Mouse (Mus musculus) hindbrain, embryonic 11.5 days (tissue): ENCODE results near the gene Klf7. TPM values are rescaled to one million over a fixed set of nuclear protein-coding genes. Genes with fewer than 3 reads are reported as not detected.

Source experiments
- ATAC-seq: fragments of 200-750 bp; cut with Nextera tagmentation; 2 replicates; pipeline ENCODE4 v1.8.0; 2017; ENCODE audit warnings: mild to moderate bottlenecking, moderate TSS enrichment, moderate library complexity; ENCODE audit not compliant: low FRiP score
- DNase-seq: peaks from one replicate; pipeline ENCODE4 v3.0.0-alpha.2; 2015; ENCODE audit warnings: low spot score
- H3K27ac ChIP-seq: fragments of 300-500 bp; sonication (generic); 2 replicates; pipeline ENCODE4 v1.5.1; 2014; ENCODE audit warnings: mild to moderate bottlenecking, low read depth, low read length
- H3K27me3 ChIP-seq: fragments of 300-500 bp; sonication (generic); 2 replicates; pipeline ENCODE4 v1.6.1; 2014; ENCODE audit warnings: mild to moderate bottlenecking, low read length, moderate library complexity, mixed read lengths; ENCODE audit not compliant: control insufficient read depth, insufficient read depth
- H3K36me3 ChIP-seq: fragments of 300-500 bp; sonication (generic); 2 replicates; pipeline ENCODE4 v1.6.1; 2014; ENCODE audit warnings: mild to moderate bottlenecking, low read length, moderate library complexity, mixed read lengths; ENCODE audit not compliant: control insufficient read depth, insufficient read depth
- H3K4me1 ChIP-seq: fragments of 300-500 bp; sonication (generic); replicated peaks from 2 replicates; pipeline ENCODE4 v1.6.1; 2014; ENCODE audit warnings: low read length, mixed read lengths; ENCODE audit not compliant: control insufficient read depth, insufficient read depth
- H3K4me2 ChIP-seq: fragments of 300-500 bp; sonication (generic); replicated peaks from 2 replicates; pipeline ENCODE4 v1.6.1; 2014; ENCODE audit warnings: mild to moderate bottlenecking, low read depth, low read length
- H3K4me3 ChIP-seq: fragments of 300-500 bp; sonication (generic); 2 replicates; pipeline ENCODE4 v1.5.1; 2014; ENCODE audit warnings: low read depth, low read length
- H3K9ac ChIP-seq: fragments of 300-500 bp; sonication (generic); 2 replicates; pipeline ENCODE4 v1.6.1; 2014; ENCODE audit warnings: low read depth, low read length
- H3K9me3 ChIP-seq: fragments of 300-500 bp; sonication (generic); 2 replicates; pipeline ENCODE4 v1.6.1; 2016; ENCODE audit warnings: low read length; ENCODE audit not compliant: control insufficient read depth
- WGBS: fragments of 180-500 bp; shearing (Covaris S2); extraction: QIAGEN DNeasy Blood & Tissue Kit; methylation state at CpG from one replicate; pipeline ENCODE4 v1.1.7; 2014; 5-methylcytosine and 5-hydroxymethylcytosine counted together
- polyA plus RNA-seq: library from polyadenylated mRNA; unstranded; fragments of >200 nt; fragmentation: Nextera tagmentation; extraction: Ambion mirVana; gene quantifications from 2 replicates; pipeline ENCODE4 v1.2.1, GENCODE M21; 2014

The Klf7 gene
- polyA plus RNA-seq, 1 experiment from 2014 or later, result 33.6 TPM

DNA sequence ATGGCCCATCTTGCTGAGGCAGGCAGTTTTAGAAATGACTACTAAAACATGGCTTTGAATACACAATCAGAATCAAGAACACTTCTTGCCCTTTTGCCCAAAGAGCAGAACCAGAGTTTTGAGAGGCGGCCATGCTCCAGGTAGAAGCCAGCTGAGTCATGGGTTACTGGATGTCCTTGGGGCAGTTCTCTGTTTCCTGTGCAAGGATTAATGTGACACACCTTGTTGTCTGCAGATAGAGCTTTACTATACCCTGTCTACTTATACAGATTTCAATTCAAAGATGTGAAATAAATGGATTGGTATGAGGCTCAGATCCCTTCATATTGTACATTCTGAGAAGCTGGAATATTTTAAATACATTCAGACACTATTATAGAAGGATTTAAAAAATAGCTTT is 40.3 kb downstream of the Klf7 start:
- Histone ChIP-seq H3K4me2 (no peak overlapping the region), H3K9me3 (no peaks in the 10 kb centered on the region), H3K4me1 (peaks cover 2% of the 10 kb centered on the region; the same call in 1 of the 2 replicates), H3K9ac (no peak overlapping the region), H3K36me3 (no peaks in the 10 kb centered on the region), H3K27me3 (no peaks in the 10 kb centered on the region), H3K4me3 (no peak overlapping the region), H3K27ac (no peak overlapping the region)
- DNase-seq (no peak), ATAC-seq (no peak)
- WGBS, result 94% methylated on average over 1 of the region's 1 CpGs

DNA sequence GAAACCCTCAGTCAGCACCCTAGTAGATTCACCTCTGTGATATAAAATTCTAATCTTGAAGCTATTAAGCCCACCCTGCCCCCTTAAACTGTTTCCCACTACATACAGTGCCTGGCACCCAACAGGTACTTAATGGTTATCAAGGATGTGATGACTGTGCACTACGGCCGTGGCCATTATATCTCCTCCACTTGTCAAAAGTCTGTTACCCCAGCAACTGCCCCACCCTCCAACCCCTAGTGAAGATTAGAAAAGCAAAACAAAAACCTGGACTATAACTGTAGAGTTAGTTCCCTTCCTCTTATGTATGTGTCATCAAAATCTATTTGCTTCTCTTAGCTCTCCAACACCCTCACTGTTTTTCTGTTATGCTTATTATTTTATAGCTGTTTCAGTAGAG is 40.9 kb downstream of the Klf7 start:
- ATAC-seq, result no peak

DNA sequence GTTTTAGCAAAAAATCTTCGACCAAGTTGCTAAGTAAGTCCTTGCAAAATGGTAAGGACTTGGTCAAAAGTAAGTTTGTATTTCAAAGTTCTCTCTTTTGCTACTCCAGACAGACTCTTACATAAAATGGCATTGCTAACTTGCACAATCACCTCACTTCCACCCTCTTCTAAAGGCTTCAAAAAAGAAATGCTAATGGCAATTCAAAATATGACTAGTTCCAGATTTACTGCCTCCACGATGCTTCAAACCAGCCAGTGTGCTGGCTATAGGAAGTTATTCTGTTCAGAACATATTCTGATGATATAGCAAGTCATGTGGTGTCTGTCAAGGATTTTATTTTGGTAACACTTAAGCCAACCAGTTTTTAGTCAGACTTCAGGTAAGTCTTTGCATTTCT is 41.8 kb downstream of the Klf7 start:
- ATAC-seq (no peak), DNase-seq (no peak)
- Histone ChIP-seq H3K9ac (no peak overlapping the region), H3K27ac (no peak overlapping the region), H3K4me1 (peaks cover 2% of the 10 kb centered on the region; the same call in 1 of the 2 replicates), H3K36me3 (no peaks in the 10 kb centered on the region), H3K9me3 (no peaks in the 10 kb centered on the region), H3K4me2 (no peak overlapping the region), H3K27me3 (no peaks in the 10 kb centered on the region), H3K4me3 (no peak overlapping the region)
- 89% methylated on average over 2 of the region's 2 CpGs for WGBS

More for the DNA sequence above, 40.9 kb downstream of the Klf7 start:
- no peak overlapping the region for H3K27ac ChIP-seq
- H3K9me3 ChIP-seq, result no peaks in the 10 kb centered on the region
- WGBS, result 74% methylated on average over 2 of the region's 2 CpGs
- H3K36me3 ChIP-seq, result no peaks in the 10 kb centered on the region
- no peak overlapping the region for H3K9ac ChIP-seq
- DNase-seq, result no peak
- H3K27me3 ChIP-seq, result no peaks in the 10 kb centered on the region
- H3K4me1 ChIP-seq, result peaks cover 2% of the 10 kb centered on the region; the same call in 1 of the 2 replicates
- H3K4me3 ChIP-seq, result no peak overlapping the region
- no peak overlapping the region for H3K4me2 ChIP-seq

DNA sequence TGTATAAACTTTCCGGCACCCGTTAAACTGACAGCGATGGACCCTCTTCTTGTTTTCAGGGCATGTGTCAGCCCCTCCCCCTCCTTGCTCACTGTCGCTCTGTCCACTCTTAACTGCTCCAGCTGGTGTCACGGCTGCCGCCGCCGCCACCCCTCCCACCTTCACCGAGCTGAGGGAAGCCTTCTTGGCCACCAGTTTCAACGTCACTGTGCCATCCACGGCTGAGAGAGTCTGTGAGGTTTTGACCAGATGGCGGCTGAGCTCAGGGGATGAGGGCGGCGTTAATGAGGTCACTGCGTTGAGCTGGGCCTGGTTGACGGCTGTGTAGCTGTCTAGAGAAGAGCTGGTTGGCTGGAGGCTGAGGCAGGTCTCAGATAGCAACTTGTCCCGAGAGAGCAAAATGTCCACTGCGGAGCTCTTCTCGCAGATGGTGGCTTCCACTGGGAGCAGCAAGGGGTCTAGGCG is 43.3 kb downstream of the Klf7 start:
- WGBS, result 79% methylated on average over 20 of the region's 20 CpGs
- H3K27ac ChIP-seq, result no peak overlapping the region

DNA sequence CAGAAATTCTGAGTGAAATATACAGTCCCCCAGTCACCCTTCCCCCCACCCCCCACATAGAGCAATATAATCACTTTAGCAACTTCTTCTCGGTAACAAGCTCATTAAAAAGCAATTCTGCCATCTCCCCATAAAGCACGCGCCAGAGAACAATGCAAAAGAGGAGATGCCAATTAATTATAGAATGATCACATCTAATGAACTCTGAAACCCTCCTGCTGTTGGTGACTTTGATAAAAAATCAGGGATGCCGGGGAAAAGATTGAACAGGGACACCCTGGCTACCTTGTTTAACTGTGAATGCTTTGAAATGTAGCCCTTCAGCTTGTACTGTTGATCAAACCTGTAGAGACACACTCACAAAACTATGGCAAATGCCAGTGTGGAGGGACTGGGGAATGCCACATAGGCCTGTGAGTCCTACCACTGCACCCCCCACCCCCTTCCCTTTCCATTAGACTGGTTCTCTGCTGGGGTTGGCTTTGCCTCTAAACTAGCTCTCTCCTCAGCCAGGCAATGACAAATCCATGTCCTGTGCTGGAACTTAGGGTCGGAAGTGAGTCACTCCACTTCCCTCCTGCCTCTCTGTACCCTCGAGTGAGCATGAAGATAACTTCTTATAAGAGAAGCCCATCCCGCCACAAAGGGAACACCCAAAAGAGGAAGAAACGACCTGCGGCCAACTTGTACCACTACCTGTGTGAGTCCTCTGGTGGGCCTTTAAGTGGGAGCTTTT is 43.9 kb downstream of the Klf7 start:
- WGBS, result 77% methylated on average over 9 of the region's 9 CpGs

More for the DNA sequence above, 43.3 kb downstream of the Klf7 start:
- H3K36me3 ChIP-seq, result no peaks in the 10 kb centered on the region
- peaks cover 2% of the 10 kb centered on the region; the same call in 1 of the 2 replicates for H3K4me1 ChIP-seq
- H3K27me3 ChIP-seq, result no peaks in the 10 kb centered on the region
- peak; percentile 35 for DNase-seq
- H3K9ac ChIP-seq, result no peak overlapping the region
- H3K9me3 ChIP-seq, result no peaks in the 10 kb centered on the region
- no peak overlapping the region for H3K4me3 ChIP-seq
- ATAC-seq, result peak; percentile 45; the same call in 1 of the 2 replicates
- H3K4me2 ChIP-seq, result no peak overlapping the region

DNA sequence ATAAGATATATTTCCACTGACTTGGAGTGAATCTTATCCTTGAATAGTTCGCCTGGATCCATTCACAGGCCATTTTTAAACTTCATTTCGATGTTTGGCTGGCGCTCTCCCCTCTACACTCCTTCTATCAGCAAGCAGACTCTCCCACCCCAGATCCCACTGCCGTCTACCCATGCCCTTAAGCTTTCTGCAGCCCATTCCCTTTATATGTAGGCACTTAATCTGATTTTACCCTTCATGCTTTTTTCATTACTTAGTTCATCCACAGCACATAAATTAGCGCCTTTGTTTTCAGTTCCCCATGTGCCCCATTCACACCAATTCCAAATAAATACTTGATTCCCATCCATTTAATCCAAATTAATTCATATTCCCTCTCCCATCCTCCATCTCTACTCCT is 48.0 kb downstream of the Klf7 start:
- ATAC-seq (no peak), DNase-seq (no peak)

More for the DNA sequence above, 43.9 kb downstream of the Klf7 start:
- H3K27ac ChIP-seq, result no peak overlapping the region; the same call in 1 of the 2 replicates
- peaks cover 2% of the 10 kb centered on the region; the same call in 1 of the 2 replicates for H3K4me1 ChIP-seq
- H3K4me2 ChIP-seq, result no peak overlapping the region
- ATAC-seq (no peak), DNase-seq (no peak)
- no peak overlapping the region for H3K4me3 ChIP-seq
- H3K27me3 ChIP-seq, result no peaks in the 10 kb centered on the region
- H3K36me3 ChIP-seq, result no peaks in the 10 kb centered on the region
- H3K9me3 ChIP-seq, result no peaks in the 10 kb centered on the region
- H3K9ac ChIP-seq, result no peak overlapping the region

GRCm38 (mm10) chr1:64070947-64071346 is 51.1 kb downstream of the Klf7 start:
- Histone ChIP-seq H3K4me3 (no peak overlapping the region), H3K4me2 (no peak overlapping the region), H3K27me3 (no peaks in the 10 kb centered on the region), H3K36me3 (no peaks in the 10 kb centered on the region), H3K27ac (no peak overlapping the region), H3K4me1 (no peaks in the 10 kb centered on the region), H3K9ac (no peak overlapping the region), H3K9me3 (no peaks in the 10 kb centered on the region)
- DNase-seq, result no peak
- no peak for ATAC-seq
- 85% methylated on average over 2 of the region's 2 CpGs for WGBS

More for the DNA sequence above, 48.0 kb downstream of the Klf7 start:
- no peak overlapping the region for H3K4me3 ChIP-seq
- no peak overlapping the region for H3K9ac ChIP-seq
- no peak overlapping the region for H3K27ac ChIP-seq
- H3K36me3 ChIP-seq, result no peaks in the 10 kb centered on the region
- H3K4me1 ChIP-seq, result peaks cover 2% of the 10 kb centered on the region; the same call in 1 of the 2 replicates
- no peak overlapping the region for H3K4me2 ChIP-seq
- 92% methylated on average over 5 of the region's 5 CpGs for WGBS
- H3K27me3 ChIP-seq, result no peaks in the 10 kb centered on the region
- no peaks in the 10 kb centered on the region for H3K9me3 ChIP-seq

- Histone ChIP-seq H3K36me3 (no peaks in the 10 kb centered on the region), H3K9ac (no peak overlapping the region), H3K9me3 (no peaks in the 10 kb centered on the region), H3K4me2 (no peak overlapping the region), H3K4me1 (peaks cover 4% of the 10 kb centered on the region), H3K27me3 (no peaks in the 10 kb centered on the region), H3K27ac (peak overlapping the region; percentile 70), H3K4me3 (no peak overlapping the region)
- DNase-seq (peak; percentile 84), ATAC-seq (peak; percentile 96)
- 37% methylated on average over 10 of the region's 10 CpGs for WGBS
Observed at GRCm38 (mm10) chr1:64066320-64067254, 55.5 kb downstream of the Klf7 start.
